ENCODE assay signal across 14 mouse cellular contexts in the genomic region with DNA sequence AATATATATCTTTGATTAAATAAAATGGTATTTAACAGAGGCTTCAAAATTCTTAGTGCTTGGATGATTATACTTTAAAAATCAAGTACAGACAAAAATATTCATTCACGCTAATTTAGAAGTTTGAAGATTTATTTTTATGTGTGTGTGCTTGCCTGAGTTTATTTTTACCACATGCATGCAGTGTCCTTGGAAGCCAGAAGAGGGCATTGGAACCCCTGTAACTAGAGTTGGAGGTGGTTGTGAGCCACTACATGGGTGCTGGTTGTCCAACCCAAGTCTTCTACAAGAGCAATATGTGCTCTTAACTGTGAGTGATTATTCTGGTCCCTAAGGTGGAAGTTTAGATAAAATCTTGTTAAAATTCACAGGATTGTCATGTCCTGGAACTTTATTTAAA. TPM values are rescaled to one million over a fixed set of nuclear protein-coding genes. Genes with fewer than 3 reads are reported as not detected.
"Had no signal": no experiment of that assay in that cellular context is flagged by ENCODE, and none has a peak within 500 bp of the region (broad histone marks: within the 10 kb centered on the region; RNA-seq: fewer than 3 reads in every experiment).

No protein-coding gene starts in this region.

- H3K36me3 ChIP-seq: intestine, embryonic 15.5 days; limb, embryonic 13.5 days; liver, embryonic 15.5 days; lung, embryonic 15.5 days; neural tube, embryonic 13.5 days had no signal

- H3K9ac ChIP-seq: intestine, embryonic 15.5 days; limb, embryonic 13.5 days; liver, embryonic 15.5 days; lung, embryonic 15.5 days; neural tube, embryonic 13.5 days had no signal

- ATAC-seq: intestine, embryonic 15.5 days had no signal

- H3K4me1 ChIP-seq: intestine, embryonic 15.5 days; liver, embryonic 15.5 days; lung, embryonic 15.5 days; neural tube, embryonic 13.5 days had no signal

- H3K9me3 ChIP-seq: intestine, embryonic 15.5 days; limb, embryonic 13.5 days; liver, embryonic 15.5 days; lung, embryonic 15.5 days; neural tube, embryonic 13.5 days had no signal

- H3K4me3 ChIP-seq: intestine, embryonic 15.5 days; limb, embryonic 13.5 days; liver, embryonic 15.5 days; lung, embryonic 15.5 days; neural tube, embryonic 13.5 days had no signal

- H3K27me3 ChIP-seq: intestine, embryonic 15.5 days; limb, embryonic 13.5 days; liver, embryonic 15.5 days; lung, embryonic 15.5 days; neural tube, embryonic 13.5 days had no signal

- H3K27ac ChIP-seq: intestine, embryonic 15.5 days; limb, embryonic 13.5 days; liver, embryonic 15.5 days; lung, embryonic 15.5 days; neural tube, embryonic 13.5 days had no signal

- DNase-seq: kidney, adult 9 months; kidney, postnatal 10 days; kidney, postnatal 4 days; midbrain, embryonic 14.5 days; retina, postnatal 1 day; right cerebral cortex, postnatal 4 days; spleen, adult 18-20 months; thymus, postnatal 36 days had no signal

- H3K4me2 ChIP-seq: intestine, embryonic 15.5 days; limb, embryonic 13.5 days; liver, embryonic 15.5 days; lung, embryonic 15.5 days; neural tube, embryonic 13.5 days had no signal

RNA-seq across cellular contexts. Expression of a gene that starts 24.0 kb away (rescaled TPM):
- total RNA-seq: megakaryocyte-erythroid progenitor cell, adult 5-6 weeks had no signal
